Mouse (Mus musculus) left cerebral cortex, postnatal 25 days (tissue): Measurements from ENCODE around the gene Steap3. TPM values are rescaled to one million over a fixed set of nuclear protein-coding genes. Genes with fewer than 3 reads are reported as not detected.

ENCODE experiments used
- DNase-seq, 2 experiments: peaks; one replicate each; pipeline ENCODE4 v3.0.0; 2022; ENCODE audit warnings: low spot score in 2 of 2, mixed read lengths in 1 of 2
- intact Hi-C: fragments of 180-260 bp; cut with DNase I; formaldehyde crosslinking; loops from one replicate; pipeline ENCODE4 v1.15.1; 2025
- total RNA-seq, 2 experiments: library from RNA; stranded (reverse); gene quantifications; 2 replicates each; pipeline ENCODE4 v1.2.3; 2021

The Steap3 gene
- total RNA-seq, 2 experiments from 2014 or later = 6.6 to 7.3 TPM

DNA sequence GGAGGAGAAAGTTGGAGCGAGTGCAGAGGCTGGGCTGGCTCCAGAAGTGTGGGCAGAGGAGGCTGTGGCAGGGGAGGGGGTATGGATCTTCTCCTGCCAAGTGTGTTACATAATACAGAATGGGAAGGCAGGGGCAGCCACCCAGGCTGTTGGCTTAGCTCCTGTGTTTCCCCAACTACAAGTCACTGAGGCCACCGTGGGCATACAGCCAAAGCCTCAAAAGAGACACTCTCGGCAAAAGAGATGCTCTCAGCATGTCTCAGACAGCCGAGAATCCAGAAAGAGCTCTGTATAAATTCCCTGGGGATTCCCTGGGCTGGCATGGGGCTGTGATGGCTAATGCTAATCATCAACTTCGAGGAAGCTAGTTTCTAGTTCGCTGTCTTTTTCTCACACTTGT is 64.9 kb downstream of the Steap3 start:
- DNase-seq = peak; percentile 26 to 72
- intact Hi-C loops = no loop called here

GRCm38 (mm10) chr1:120204834-120205233 is 67.7 kb downstream of the Steap3 start:
- no peak for DNase-seq
- intact Hi-C loops = no loop called here

DNA sequence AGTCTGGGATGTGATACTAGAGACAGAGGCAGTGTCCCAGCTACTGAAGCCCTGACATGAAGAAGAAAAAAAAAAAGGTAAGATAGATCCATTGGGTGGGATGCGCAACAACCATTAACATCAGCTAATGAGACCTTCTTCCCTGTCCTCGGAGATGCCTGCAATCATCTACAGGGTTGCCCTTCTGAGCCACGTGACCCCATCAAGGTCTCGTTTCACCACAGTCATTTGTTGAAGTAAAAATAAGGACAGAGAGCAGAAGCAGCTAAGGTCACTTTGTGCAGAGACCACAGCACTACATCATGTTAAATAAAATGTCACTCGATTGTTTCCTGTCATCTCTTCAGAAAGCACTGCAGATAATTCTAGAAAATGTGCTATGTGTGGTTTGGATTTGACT is 68.7 kb downstream of the Steap3 start:
- DNase-seq = no peak
- intact Hi-C loops = no loop called here

- intact Hi-C loops = no loop called here
These were observed 70.0 kb downstream of the Steap3 start for GRCm38 (mm10) chr1:120202542-120202941.

DNA sequence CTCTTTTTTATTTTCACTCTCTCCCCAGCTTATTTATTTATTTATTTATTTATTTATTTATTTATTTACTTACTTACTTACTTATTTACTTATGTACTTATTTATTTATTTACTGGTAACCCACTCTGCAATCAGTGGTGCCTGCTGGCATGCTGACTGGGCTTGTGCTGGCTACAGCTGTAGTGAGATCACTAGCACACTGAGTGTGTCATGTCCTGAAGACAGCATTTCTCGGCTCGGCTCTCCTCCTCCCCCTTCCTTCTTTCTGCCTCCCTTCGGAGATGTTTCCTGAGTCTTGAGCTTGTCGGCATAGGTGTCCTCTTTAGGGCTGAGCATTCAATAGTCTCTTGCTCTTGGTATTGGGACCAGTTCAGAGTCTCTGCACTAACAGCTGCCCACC is 73.6 kb downstream of the Steap3 start:
- intact Hi-C loops = loop anchor here (5.0 kb wide), 2 partner anchors 143 to 268 kb away; partner anchors contain the start of gene C1ql2

More at GRCm38 (mm10) chr1:120202542-120202941, 70.0 kb downstream of the Steap3 start:
- no peak for DNase-seq

GRCm38 (mm10) chr1:120198151-120198550 is 74.4 kb downstream of the Steap3 start:
- intact Hi-C loops = loop anchor here (5.0 kb wide), 2 partner anchors 144 to 269 kb away; partner anchors contain the start of gene C1ql2

More for the DNA sequence above, 73.6 kb downstream of the Steap3 start:
- DNase-seq = no peak

GRCm38 (mm10) chr1:120197189-120197588 is 75.3 kb downstream of the Steap3 start:
- intact Hi-C loops = loop anchor here (2.0 to 5.0 kb wide), 3 partner anchors 145 to 354 kb away; partner anchors contain the start of gene C1ql2
- peak; percentile 81 to 86 for DNase-seq

More at GRCm38 (mm10) chr1:120198151-120198550, 74.4 kb downstream of the Steap3 start:
- DNase-seq = no peak

DNA sequence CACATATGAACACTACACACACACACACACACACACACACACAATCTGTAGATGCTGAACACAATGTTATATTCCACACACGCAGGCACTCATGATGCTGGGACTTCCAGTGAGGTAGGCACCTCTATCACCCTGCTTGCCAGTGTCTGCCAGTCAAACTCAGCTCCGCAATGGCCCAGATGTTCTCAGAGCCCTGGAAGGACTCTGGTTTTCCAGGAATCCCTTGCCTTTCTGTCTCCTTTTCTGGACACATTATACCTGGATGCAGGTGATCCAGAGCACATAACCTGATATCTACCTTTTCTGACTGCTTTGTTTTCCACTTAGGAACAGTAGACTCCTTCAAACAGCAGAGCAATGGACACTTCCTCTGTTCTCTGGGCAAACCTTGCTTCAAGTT is 75.8 kb downstream of the Steap3 start:
- no peak for DNase-seq
- intact Hi-C loops = loop anchor here (2.0 to 5.0 kb wide), 3 partner anchors 146 to 354 kb away; partner anchors contain the start of gene C1ql2

GRCm38 (mm10) chr1:120195947-120196346 is 76.6 kb downstream of the Steap3 start:
- DNase-seq = no peak
- intact Hi-C loops = loop anchor here (2.0 to 5.0 kb wide), 3 partner anchors 146 to 355 kb away; partner anchors contain the start of gene C1ql2

- DNase-seq = no peak
- intact Hi-C loops = no loop called here
These were observed 78.9 kb downstream of the Steap3 start for GRCm38 (mm10) chr1:120193586-120193985.

DNA sequence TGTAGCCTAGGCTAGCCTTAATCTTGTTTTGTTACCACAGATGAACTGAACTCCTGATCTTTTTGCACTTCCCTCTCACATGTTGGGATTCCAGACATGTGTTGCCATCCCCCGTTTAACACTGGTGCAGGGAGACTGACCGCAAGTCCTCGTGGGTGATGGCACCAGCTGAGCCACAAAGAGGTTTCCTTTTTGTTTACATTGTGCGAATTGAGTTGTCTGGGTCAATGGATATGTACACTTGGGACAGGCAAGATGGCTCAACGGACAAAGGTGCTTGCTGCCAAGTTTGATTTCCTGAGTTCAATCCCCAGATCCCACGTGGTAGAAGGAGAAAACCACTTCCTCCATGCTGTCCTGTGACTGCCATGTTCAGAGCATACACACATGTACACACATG is 80.2 kb downstream of the Steap3 start:
- DNase-seq = no peak
- intact Hi-C loops = no loop called here

GRCm38 (mm10) chr1:120190946-120191345 is 81.6 kb downstream of the Steap3 start:
- peak in 1 of 2 experiments; percentile 82 for DNase-seq
- intact Hi-C loops = no loop called here

GRCm38 (mm10) chr1:120190300-120190699 is 82.2 kb downstream of the Steap3 start:
- no peak for DNase-seq
- intact Hi-C loops = no loop called here

- peak; percentile 17 to 59 for DNase-seq
- intact Hi-C loops = no loop called here
These were observed 83.3 kb downstream of the Steap3 start for GRCm38 (mm10) chr1:120189206-120189605.

DNA sequence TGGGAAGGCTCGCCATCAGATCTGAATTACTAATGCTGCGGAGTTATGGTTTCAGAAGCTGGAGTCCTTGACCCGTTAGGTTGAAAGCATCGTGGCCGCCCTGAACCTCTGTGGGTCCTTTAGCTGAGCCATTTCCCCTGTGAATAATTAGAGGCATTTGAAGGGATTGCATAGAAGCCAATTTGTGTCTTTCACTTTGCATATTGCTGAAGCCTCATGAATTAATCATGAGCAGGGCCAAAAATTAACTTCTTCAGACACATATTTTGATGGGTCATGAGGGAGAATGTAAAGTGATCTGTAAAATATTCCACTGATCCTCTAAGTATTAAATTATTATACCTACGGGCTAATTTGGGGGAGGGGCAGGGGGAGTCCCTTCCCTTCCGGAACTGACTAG is 85.4 kb downstream of the Steap3 start:
- intact Hi-C loops = no loop called here
- DNase-seq = no peak

GRCm38 (mm10) chr1:120186655-120187054 is 85.8 kb downstream of the Steap3 start:
- intact Hi-C loops = no loop called here

GRCm38 (mm10) chr1:120186204-120186603 is 86.3 kb downstream of the Steap3 start:
- DNase-seq = no peak
- intact Hi-C loops = no loop called here

More at GRCm38 (mm10) chr1:120186655-120187054, 85.8 kb downstream of the Steap3 start:
- no peak for DNase-seq

DNA sequence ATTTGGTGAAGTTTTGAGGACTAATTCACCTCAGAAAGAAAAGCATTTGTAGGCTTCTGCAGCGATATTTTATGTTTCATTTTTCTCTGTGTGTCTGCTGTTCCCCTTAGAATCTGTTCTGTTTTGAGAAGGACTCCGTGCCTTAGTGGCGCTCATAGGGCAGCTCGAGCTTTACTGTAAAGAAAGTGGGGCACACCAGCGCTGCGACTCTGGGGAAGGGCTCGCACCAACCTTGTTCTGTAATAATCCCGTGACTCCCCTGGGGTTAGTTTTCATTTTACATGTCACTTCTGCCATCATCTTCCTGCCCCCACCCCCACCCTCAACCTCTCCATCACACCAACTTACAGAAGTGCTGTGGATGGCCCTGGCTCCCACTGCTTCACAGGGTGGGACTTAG is 95.4 kb downstream of the Steap3 start:
- DNase-seq = no peak
- intact Hi-C loops = loop anchor here (5.0 kb wide), 1 partner anchor 290 kb away; no protein-coding TSS in a partner anchor

- DNase-seq = no peak
- intact Hi-C loops = loop anchor here (5.0 kb wide), 1 partner anchor 291 kb away; no protein-coding TSS in a partner anchor
These were observed 96.2 kb downstream of the Steap3 start for GRCm38 (mm10) chr1:120176313-120176712.

DNA sequence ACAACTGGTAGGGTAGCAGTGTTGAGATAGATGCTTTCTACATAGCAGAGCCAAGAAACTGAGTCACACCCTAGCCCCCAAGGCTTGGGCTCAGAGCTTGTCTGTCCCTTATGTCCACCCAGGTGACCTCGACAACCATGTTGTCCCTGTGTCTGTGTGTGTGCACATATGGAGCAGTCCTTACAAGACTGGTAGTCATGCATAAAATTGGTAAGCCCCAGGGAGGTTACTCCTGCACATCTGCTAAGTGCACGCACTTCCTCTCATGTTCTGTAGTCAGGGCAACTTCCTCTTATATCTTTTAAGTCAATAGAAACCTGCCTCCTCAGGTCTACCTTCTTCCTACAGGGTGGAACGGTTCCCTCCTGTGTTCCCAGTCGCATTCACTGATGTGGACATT is 97.5 kb downstream of the Steap3 start:
- intact Hi-C loops = loop anchor here (5.0 kb wide), 2 partner anchors 162 to 292 kb away; no protein-coding TSS in a partner anchor
- no peak for DNase-seq

DNA sequence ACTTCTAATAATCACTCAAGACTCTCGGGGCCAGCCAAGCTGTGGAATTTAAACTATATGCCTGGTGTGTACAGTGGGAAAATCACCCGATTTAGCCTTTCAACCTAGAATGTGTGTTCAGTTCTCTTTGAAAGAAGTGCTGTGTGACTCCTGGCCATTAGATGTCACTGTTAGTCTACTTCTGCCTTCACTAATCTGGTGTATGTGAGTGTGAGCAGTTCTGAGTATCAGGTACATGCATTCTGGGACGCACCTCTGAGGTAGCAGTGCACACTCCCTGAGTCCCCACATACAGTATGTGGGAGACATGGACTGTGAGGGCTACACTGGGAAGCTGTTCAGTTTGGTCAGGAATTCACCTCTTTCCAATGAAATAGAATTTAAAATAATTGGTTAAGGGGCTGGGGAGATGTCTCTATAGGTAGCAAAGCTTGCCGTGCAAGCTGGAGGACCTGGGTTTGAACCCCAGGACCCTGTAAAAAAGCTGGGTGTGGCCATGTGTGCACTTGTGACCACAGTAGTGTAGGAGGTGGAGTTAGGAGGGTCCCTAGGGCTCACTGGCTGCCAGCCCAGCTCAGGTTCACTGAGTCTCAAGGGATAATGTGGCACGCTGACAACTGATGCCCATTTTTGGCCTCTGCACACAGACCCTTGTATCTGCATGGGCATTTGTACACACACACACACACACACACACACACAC is 100.5 kb downstream of the Steap3 start:
- intact Hi-C loops = loop anchor here (1.0 to 5.0 kb wide), 2 partner anchors 165 to 377 kb away; no protein-coding TSS in a partner anchor
- peak; percentile 47 to 71 for DNase-seq
